Mouse (Mus musculus): ENCODE measurements around the gene Slit3.

Gene Slit3

DNA sequence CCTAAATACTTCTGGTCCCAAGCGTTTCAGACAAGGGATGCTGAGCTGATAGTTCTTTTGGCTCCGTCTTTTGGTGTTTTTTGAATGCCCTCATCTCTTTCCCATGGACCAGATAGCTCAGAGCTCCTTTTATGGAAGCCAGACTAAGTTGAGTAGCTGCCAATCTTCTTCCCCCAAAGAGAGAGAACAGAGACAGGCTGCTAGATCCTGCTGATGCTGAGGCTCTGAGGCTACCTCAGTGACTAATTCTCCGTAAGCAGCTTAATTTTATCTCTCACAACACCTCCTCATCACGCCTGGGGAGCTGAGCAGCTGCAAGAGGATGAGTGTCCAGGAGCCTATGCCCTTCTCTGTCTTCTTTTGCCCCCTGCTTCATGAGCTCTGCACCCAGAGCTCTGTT lies 486.2 kb downstream of the Slit3 start:
- in situ Hi-C loops (cut with MboI; ENCODE audit: low sequenced_read_pairs): no loop called here

DNA sequence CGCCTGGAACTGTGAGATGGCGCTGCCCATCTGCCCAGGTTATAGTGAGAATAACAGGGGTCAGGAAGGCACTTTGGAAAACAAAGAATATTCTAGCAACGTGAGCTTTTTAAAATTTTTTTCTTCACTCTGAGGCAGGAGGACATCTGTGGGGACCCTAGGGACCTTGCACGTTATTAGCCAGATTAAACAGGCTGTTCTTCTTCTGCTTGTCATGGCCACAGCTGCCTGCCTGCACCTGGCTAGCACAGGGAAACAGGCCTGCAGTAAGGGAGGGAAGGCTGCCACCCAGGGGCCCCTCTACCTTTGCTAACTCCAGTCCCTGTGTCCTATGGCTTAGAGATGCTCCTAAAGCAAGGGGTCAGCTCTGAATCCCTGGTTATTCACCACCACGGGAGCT lies 487.8 kb downstream of the Slit3 start:
- in situ Hi-C loops (cut with MboI; ENCODE audit: low sequenced_read_pairs): no loop called here

DNA sequence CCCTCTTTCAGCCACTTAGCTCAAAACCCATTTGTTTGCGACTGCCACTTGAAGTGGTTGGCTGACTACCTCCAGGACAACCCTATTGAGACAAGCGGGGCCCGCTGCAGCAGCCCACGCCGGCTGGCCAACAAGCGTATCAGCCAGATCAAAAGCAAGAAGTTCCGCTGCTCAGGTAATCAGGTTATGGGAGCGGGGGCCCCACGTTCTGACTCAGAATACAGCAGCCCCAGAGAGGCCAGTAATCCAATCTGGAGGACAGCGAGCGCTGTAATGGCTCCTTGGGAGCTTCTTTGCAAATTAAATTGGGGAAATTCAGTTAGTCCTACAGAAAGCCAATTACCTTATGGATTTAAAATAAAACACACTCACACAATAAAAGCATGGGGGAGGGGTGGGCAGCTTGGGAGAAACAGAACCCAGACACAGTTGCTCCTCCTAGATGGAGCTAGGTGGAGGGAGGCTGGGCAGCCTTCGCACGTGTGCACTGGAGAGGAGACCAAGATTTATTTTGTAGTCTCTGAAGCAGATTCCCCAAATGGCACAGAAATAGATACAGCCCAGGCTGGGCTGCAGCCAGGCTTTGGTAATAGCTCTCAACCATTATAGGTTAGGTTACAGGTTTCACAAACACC lies 491.4 kb downstream of the Slit3 start:
- in situ Hi-C loops (cut with MboI; ENCODE audit: low sequenced_read_pairs): no loop called here

DNA sequence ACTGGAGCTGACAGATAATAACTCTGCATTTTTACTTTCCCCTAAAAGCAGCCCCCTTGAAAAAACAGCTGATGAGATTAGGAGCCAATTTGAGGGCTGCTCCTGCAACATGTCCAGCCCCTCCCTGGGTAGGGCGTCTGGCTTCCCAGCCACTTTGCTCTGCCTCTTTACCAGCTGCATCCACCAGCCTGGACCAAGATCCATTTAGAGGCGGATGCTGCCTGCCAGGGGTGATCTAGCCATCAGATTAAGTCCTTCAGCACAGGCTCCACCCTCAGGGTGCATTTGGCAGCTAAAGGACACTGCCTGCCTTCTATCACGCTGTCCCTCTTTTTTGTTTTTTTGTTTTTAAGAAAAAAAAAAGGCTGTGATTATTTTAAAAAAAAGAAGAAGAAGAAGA lies 493.5 kb downstream of the Slit3 start:
- in situ Hi-C loops (cut with MboI; ENCODE audit: low sequenced_read_pairs): no loop called here

DNA sequence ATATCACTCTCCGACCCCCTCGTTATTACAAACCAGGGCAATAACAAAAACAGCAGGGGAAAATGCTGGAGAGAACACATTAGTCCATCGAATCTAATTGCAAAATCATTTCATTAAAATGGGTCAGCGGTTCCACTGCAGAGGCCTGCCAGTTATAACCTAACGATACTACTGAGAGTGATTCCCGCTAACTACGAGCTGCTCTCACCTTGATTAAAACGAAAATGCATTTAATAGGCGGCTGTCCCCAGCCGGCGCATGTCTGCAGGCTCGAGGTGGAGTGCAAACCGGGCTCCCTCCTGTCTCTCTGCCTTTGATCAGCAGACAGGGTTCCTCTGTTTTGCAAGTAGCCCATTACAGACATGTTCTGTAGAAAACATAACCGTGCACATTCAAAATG lies 498.4 kb downstream of the Slit3 start:
- in situ Hi-C loops (cut with MboI; ENCODE audit: low sequenced_read_pairs): no loop called here

DNA sequence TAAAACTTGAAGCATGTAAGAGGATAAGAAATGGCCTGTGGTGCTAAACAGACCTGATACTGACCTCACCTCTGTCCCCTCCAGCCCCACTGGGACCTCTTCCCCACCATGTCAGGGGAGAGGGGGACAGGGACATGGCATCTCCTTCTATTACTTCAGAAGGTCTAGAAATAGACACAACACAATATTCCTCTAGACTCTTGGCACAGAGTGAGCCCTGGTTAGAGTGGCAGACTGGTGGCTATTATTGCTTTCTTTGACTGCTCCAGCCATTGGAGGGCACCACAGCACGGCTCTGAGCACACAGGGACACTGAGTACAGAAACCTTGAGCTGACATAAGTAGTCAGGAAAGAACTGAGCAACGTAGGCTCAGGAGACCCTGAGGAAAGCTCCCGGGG lies 501.7 kb downstream of the Slit3 start:
- in situ Hi-C loops (cut with MboI; ENCODE audit: low sequenced_read_pairs): no loop called here

DNA sequence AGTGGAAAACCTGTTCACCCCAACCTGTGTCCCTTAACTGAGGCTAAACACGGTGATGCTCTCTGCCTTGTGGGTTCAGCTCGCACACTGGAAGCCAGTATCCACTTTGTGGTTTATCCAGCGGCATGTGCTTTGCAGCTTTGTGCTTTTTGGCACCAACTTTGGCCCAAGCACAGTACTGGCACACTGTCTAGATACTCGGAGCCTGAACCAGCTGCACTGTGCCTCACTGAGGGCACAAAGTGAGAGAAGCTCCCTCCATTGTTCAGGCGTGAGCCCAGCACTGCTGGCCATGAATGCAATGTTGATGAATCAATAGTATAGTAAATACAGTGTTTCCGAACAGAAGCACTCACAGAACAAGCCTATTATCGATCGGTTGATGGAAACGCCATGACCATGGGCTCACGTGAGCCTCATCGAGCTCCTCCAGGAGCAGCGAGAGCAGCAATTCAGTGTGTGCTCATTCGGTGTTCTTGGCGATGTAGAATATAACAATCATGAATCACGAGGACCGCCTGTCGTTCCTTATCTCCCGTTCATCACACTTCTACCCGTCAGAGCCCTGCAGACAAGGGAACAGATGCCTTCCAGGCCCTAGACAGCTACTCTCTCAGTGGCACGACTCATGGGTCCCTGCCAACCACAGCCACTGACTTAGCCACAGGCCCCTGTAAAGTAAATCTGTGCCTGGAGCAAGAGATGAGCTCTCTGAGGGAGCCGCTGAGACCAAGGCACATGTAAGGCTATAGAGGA lies 503.7 kb downstream of the Slit3 start:
- in situ Hi-C loops (cut with MboI; ENCODE audit: low sequenced_read_pairs): no loop called here

DNA sequence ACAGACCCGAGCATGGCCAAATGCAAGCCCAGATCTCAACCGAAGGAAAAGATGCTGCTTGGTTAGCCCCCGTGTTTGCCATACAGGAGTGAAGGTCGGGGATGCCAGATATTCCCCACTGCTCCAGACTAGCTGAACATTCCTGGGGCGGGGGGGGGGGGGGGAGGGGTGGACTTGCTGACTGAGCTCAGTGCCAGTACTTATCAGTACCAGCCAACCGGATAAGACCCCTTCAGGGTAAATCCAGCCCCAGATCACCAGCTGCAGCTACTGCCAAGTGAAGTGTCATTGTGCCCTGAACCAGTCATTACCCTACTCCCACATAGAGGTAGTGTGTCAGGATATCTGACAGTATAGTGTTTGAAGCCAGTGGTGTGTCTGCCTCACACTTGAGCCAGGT lies 504.6 kb downstream of the Slit3 start:
- in situ Hi-C loops (cut with MboI; ENCODE audit: low sequenced_read_pairs): no loop called here

DNA sequence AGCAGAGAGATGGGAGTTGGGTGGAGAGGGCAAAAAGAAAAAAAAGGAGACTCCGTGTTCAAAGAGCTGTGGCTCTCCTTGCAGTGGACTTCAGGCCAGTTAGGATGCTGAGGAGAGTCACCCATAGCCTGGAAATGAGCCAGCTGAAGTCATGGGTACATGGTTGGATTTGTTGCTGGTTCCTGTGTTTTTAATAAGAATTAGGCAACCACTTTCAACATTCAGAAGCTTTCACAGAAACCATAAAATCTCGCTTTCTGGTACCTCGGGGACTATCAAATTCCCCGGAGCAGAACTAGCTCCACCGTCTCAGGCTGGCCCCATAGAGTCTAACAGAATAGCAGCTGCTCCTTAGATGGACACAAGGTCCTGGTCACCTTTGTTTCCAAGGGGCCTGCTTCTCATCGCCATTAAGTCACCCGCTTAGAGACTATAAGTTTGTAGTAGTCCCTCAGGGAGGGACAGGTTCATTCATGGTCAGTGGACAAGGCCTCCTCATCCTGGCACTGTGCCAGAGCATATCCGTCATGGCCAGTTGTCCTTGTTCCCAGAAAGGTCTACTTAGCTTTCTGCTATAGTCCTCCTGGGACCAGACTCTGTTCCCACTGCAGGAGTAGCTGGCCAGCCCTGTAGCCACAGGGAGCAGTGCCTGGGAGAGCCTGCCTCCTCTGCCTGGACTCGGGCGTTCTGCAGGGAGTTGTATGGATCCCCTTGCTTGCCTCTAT lies 505.3 kb downstream of the Slit3 start:
- in situ Hi-C loops (cut with MboI; ENCODE audit: low sequenced_read_pairs): no loop called here

DNA sequence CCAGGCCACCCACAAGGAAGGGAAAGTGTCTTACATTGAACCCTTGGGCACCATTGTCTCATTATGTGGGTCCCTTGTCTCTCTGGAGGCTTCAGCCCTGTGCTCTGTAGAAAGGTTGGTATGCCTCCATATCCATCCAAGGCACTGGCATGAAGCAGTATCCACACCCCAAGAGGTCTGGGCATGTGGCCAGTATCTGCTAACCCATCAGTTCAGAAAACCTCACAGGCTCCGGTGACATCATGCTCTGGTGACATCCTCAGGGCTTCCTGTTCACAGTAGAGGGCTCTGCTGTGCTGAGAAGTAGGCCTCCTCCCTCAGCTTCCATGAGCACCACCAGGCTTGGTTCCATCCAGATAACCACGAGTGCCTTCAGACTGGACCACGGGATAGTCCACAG lies 506.8 kb downstream of the Slit3 start:
- in situ Hi-C loops (cut with MboI; ENCODE audit: low sequenced_read_pairs): no loop called here

DNA sequence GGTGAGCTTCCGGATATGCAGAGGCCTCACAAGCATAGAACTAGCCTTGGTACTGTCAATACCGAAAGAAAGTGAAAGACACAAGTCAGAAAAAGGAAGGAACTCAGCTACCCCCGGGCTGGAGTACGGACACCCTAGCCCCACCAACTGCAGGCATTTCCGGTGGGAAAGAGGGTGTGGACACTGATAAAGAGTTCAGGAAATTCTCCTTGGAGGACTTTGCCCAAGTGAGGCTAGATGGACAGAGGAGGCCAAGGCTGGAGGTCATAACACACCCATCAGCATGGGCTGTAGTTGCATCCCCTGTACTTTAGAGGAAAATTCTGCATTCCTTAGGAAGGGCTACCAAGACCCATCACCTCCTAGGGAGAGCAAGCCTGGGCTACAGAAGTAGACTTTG lies 511.2 kb downstream of the Slit3 start:
- in situ Hi-C loops (cut with MboI; ENCODE audit: low sequenced_read_pairs): no loop called here

DNA sequence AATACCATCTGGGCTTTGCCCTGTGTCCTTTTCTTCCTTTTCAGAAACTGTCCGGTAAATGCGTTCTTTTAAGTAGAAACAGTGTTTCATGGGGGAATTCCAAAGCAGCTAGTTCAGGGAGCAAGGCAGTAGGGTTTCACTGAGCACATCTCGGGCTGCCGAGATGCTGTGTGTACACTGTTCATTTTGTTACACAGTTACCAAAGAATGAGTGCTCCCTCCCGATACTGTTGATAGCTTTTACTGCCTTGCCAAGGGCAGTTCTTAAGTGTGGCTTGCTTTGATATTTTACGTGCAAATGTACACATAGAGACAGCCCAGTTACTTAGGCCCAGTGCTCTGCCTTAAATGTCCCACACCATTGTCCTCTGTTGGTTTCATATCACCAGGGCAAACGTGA lies 516.1 kb downstream of the Slit3 start:
- in situ Hi-C loops (cut with MboI; ENCODE audit: low sequenced_read_pairs): no loop called here

DNA sequence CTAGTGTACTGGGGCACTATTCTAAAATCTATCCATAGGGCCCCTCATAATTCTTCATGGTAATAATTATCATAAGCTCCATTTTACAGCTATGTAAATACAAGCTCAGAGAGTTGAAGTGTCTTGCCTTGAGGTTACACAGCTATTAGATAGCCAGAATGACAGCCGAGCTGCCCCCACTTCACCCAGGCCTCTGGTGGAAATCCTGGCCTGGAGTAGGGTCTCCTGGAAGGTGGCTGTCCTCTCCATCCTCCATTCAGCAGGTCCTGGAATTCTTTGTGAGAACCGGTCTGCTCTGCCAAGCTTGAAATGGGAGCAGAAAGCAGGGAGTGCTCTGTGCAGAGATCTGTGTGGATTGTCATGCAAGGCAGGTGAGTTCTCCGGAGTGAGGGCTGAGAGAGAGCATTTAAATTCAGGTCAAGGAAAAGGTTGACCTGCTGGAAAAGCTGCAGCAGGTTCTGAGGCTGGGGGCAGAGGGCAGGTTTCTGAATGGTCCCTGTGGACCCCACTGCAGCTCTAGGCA lies 517.9 kb downstream of the Slit3 start:
- in situ Hi-C loops (cut with MboI; ENCODE audit: low sequenced_read_pairs): no loop called here

DNA sequence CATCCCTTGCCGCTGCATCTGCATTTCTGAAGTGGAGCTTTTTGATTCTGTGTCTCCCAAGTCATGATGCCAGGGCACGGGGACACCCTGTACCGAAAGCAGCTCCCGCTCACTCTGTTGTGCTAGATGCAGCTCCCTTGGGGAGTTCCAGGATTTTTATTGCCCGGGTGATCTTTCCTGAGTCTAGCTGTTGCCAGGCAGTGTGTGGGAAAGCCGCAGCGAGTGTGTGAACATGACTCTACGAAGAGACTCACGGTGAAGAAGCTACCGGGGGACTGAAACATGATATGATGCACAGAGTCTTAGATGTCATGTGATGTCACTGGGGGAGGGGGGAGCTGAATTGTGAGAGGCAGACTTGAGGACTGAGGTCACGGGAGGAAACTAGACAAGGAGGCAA lies 518.4 kb downstream of the Slit3 start:
- in situ Hi-C loops (cut with MboI; ENCODE audit: low sequenced_read_pairs): no loop called here

DNA sequence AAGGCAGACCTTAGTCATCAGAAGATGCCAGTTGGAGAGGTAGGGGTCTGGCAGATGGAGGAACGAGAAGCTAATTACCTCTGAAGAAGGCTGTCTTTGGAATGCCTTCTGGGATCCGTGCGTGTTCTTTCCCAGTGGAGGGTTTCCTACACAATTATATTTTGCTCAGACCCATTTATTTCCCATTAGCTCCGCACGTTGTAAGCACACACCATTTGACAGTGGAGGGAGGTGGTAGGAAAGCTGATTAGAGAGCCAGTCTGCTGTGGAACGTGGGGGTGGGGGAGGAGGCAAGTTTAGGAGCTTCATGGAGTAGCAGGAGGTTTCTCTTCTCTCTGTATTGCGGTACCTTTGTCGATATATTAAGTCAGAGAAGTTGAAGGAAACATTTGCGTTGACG lies 530.3 kb downstream of the Slit3 start:
- in situ Hi-C loops (cut with MboI; ENCODE audit: low sequenced_read_pairs): no loop called here

DNA sequence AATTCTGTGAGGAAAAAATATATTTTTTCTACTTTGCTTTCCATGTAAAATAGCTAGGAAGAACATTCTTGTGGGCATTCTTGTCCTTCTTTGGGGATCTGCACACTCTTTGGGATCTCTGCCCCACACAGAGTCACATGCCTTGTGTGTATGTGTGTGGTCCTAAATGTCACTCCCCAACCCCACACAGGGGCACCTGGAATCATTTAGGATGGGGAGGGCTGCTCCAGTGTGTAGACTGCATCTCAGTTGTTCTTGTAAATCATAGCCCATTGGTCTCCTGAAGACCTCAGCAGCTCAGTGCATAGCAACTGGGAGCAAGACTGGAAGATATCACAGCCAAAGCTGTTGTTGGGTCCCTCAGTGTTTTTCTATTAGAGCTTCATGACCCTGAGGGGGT lies 534.8 kb downstream of the Slit3 start:
- in situ Hi-C loops (cut with MboI; ENCODE audit: low sequenced_read_pairs): no loop called here

DNA sequence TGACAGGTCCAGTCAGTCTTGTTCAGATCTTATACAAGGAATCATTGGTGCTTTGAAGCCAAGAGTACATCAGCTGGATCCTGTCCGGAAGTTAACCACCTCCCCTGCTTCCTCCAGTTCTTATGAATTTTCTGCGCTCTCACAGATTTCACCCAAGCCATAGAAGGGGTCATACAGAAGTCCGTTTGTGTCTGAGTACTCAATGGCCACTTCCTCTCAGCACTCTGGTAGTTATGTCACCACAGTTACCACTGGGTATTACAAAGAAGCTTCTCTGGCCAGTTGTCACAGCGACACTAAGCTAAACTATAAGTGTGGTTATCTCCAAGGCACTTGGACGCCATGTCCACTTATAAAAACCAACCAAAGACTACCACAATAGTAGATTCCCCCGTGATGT lies 536.6 kb downstream of the Slit3 start:
- in situ Hi-C loops (cut with MboI; ENCODE audit: low sequenced_read_pairs): no loop called here

DNA sequence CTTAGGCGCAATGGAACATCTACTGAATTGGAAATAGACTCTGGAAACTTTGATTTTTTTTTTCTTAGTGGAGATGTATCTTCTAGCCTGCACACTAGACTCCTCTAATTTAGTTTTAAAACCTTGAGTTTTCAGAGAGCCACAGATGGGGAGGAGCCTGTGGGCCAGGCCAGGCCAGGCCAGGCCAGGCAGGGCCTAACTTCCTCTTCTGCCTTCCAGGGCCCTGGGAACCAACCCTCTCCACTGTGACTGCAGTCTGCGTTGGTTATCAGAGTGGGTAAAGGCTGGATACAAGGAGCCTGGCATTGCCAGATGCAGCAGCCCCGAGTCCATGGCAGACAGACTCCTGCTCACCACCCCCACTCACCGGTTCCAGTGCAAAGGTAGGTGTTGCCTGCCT lies 539.9 kb downstream of the Slit3 start:
- in situ Hi-C loops (cut with MboI; ENCODE audit: low sequenced_read_pairs): no loop called here

DNA sequence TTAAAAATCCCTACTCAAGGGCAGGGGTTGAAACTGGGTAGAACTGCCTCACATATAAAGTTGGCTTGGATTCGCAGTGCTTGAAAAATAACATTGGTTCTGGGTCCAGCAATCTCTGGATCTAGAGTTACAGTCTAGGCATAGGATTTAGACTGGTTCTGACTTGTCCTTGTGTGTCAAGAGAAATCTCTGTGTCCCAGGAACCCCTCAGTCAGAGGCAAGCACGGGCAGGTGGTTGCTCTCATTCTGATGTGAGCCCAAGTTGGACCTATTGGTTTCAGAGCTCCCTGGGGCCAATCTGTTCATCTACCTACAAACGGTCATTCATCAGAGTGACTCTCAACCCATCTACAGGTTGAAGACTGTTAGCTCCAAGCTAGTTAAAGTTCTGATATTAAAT lies 541.9 kb downstream of the Slit3 start:
- in situ Hi-C loops (cut with MboI; ENCODE audit: low sequenced_read_pairs): no loop called here

DNA sequence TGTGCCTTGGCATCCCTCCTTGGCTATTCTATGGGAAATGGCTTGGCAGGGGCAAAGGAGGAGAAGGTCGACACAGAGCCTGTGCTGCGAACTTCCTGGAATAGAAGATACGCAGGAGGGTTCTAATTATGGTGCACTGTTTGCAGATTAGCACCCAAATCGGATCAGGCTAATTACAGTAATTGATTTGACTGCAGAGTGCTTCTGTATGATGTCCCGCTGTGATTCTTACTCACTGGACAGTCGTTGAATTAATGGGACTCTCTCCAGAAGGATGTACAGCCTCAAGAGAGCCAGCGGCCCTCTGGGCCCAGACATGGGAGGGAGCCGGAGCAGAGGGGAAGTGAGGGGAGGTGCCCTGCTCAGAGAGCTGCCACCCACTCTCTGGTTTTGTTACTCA lies 542.6 kb downstream of the Slit3 start:
- in situ Hi-C loops (cut with MboI; ENCODE audit: low sequenced_read_pairs): no loop called here

DNA sequence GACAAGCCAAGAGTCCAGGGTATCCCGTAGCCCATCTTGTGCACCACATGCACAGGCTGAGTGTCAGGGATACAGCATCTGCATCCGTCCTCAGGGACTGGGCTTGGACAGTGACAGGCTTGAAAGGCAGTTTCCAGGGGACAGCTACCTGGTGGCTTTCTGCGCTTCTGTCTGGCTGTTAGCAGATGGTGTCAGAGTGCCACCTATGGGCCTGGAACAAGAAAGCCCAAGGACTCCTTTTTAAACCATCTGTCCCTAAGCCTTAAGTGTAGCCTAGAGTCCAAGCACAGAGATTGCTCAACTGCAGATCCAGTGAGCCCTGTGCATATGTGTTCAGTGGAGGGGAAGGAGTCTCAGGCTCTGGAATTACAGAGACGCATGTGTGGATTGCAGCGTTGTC lies 544.0 kb downstream of the Slit3 start:
- in situ Hi-C loops (cut with MboI; ENCODE audit: low sequenced_read_pairs): no loop called here

DNA sequence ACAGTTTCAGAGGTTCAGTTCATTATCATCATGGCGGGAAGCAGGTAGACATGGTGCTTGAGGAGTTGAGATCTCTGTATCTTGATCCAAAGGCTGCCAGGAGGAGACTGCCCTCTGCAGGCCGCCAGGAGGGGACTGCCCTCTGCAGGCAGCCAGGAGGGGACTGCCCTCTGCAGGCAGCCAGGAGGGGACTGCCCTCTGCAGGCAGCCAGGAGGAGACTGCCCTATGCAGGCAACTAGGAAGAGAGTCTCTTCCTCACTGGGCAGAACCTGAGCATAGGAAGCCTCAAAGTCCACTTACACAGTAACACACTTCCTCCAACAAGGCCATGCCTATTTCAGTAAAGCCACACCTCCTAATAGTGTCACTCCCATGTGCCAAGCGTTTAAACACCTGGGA lies 546.4 kb downstream of the Slit3 start:
- in situ Hi-C loops (cut with MboI; ENCODE audit: low sequenced_read_pairs): no loop called here
